Mouse (Mus musculus) embryonic fibroblast, embryonic 13.5 days (primary cell): Measurements from ENCODE around the gene Clcn6. TPM values are rescaled to one million over a fixed set of nuclear protein-coding genes. Genes with fewer than 3 reads are reported as not detected.
A peak's percentile ranks its signal among the peaks of the same experiment; 100 is the strongest.

Experiments
- H3K27ac ChIP-seq: 2 replicates; pipeline ENCODE4 v1.5.1; 2012; ENCODE audit warnings: low read length, control low read depth, inconsistent platforms; ENCODE audit not compliant: insufficient read depth
- H3K4me1 ChIP-seq: 2 replicates; pipeline ENCODE4 v1.6.1; 2011; ENCODE audit warnings: low read length; ENCODE audit not compliant: control insufficient read depth, insufficient read depth
- H3K4me3 ChIP-seq: 2 replicates; pipeline ENCODE4 v1.5.1; 2011; ENCODE audit warnings: mild to moderate bottlenecking, control low read depth, low read length; ENCODE audit not compliant: insufficient read depth
- CTCF ChIP-seq: IDR thresholded peaks from 2 replicates; pipeline ENCODE4 v1.5.1; 2011; ENCODE audit warnings: mild to moderate bottlenecking, control low read depth, low read length, moderate library complexity, borderline replicate concordance; ENCODE audit not compliant: insufficient read depth
- POLR2A ChIP-seq: IDR thresholded peaks from 2 replicates; pipeline ENCODE4 v1.6.1; 2011; ENCODE audit warnings: low read depth, mild to moderate bottlenecking, control low read depth, low read length, moderate library complexity
- polyA plus RNA-seq: library from polyadenylated mRNA; stranded (reverse); fragments of >200 nt; gene quantifications from 2 replicates; pipeline ENCODE4 v1.2.4, GENCODE M21; 2011; ENCODE audit warnings: low read depth; ENCODE audit not compliant: missing spikeins, insufficient read length

Gene Clcn6
- polyA plus RNA-seq, 1 experiment = 13.2 TPM

GRCm38 (mm10) chr4:148024003-148024402 lies 14.6 kb downstream of the Clcn6 start:
- Histone ChIP-seq H3K4me3 (no peak overlapping the region), H3K27ac (no peak overlapping the region), H3K4me1 (no peaks in the 10 kb centered on the region)
- TF ChIP-seq CTCF (no peak), POLR2A (no peak)

GRCm38 (mm10) chr4:148018410-148018809 lies 20.2 kb downstream of the Clcn6 start:
- no peak overlapping the region for H3K4me3 ChIP-seq
- TF ChIP-seq POLR2A (no peak), CTCF (no peak)
- no peaks in the 10 kb centered on the region for H3K4me1 ChIP-seq
- H3K27ac ChIP-seq = no peak overlapping the region

DNA sequence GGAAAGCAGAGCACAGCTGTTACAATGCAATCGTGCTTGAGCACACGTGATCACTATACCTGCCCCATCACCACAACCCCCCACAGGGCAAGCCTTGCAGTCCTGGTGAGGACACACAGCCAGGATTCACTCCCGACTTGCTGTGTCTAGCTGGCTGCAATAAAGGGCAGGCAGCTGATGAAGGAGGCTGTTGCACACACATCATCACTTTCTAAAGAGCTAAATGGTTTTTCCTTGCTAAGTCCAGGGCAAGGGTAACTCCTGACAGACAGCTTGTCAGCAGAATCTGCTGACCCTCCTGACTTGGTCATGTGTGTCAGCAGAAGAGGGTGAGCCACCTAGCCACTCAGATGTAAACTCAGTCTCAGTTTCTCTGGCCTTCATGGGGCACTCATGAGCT lies 21.6 kb downstream of the Clcn6 start:
- no peak overlapping the region for H3K27ac ChIP-seq
- no peaks in the 10 kb centered on the region for H3K4me1 ChIP-seq
- no peak overlapping the region for H3K4me3 ChIP-seq
- TF ChIP-seq POLR2A (no peak), CTCF (no peak)

DNA sequence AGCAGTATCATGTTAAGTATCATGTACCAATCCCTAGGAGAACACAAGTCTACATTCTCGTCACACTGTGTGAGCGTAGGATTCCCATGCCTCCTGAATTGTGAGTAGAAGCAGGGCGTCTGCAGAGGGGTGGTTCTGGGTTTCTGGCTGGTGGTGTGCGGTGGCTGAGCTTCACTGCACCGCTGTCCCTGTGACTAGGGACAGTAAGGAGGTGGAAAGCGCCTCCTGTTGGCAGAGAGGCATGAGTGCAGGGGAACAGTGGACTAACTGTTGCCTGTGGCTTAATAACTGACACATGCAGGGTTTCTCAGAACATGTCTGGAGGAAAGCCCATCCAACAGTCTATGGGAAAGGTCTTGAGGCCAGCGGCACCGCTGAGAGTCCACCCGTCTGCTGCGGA lies 23.2 kb downstream of the Clcn6 start:
- H3K4me3 ChIP-seq = no peak overlapping the region
- no peak overlapping the region for H3K27ac ChIP-seq
- H3K4me1 ChIP-seq = no peaks in the 10 kb centered on the region
- peak; percentile 73; the same call in 1 of the 2 replicates for TF ChIP-seq CTCF
- TF ChIP-seq POLR2A = no peak

DNA sequence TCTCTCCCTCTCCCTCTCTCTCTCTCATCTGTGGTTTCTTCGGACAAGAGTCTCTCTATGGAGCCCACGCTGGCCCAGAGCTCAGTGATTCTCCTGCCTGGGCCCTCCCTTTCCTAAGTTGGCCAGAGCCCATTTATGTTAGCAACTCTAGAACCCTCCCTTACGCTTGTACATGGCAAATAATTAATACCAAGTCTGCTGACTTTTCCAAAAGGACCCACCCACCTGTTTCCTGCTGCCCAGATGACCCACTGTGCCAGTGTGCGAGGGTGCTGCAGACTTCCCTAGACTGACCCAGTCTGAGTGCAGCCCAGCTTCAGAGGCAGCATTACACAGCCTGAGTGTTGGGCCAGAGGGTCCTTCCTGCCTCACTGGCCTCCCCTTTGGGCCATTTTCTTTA lies 26.4 kb downstream of the Clcn6 start:
- TF ChIP-seq POLR2A = no peak
- no peak for TF ChIP-seq CTCF
- Histone ChIP-seq H3K4me1 (no peaks in the 10 kb centered on the region), H3K4me3 (no peak overlapping the region), H3K27ac (no peak overlapping the region)

DNA sequence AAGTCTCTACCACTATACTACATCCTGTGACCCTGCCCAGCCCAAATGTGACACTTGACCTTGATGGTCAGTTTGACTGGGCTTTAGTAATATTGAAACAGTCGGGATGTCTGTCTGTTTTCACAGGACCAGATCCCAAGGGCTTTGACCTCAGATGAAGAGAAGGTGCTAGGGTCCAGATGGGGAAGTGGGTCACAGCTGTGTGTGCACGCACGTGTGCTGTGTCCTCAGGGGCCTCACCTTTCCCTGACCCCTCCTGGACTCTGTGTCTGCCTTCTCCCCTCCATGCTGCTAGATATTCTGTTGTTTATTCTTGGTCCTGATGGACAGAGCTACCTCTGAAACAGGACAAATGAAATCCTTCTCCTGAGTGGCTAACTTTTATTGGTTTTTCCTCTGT lies 27.3 kb downstream of the Clcn6 start:
- H3K4me3 ChIP-seq = no peak overlapping the region
- H3K27ac ChIP-seq = no peak overlapping the region
- TF ChIP-seq POLR2A (no peak), CTCF (no peak)
- H3K4me1 ChIP-seq = no peaks in the 10 kb centered on the region

DNA sequence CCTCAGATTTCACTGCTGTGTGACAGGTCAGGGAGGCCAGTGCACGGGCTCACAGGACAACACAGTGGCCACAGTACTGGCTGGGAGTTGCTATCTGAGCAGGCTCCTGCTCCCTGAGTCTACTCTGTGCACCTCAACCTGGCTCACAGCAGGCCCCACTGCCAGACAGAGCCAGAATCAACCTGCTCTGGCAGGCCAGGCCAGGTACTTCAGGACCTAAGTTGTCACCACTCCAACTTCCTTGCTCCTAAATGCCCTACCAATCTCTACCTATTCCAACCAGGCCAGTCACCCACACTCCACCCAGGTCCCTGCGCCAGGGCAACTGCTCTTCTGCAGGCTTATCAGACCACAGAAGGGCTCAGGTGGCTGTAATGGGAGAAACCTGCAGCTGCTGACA lies 29.0 kb downstream of the Clcn6 start:
- no peaks in the 10 kb centered on the region for H3K4me1 ChIP-seq
- H3K4me3 ChIP-seq = no peak overlapping the region
- no peak overlapping the region for H3K27ac ChIP-seq
- TF ChIP-seq POLR2A = no peak
- TF ChIP-seq CTCF = no peak

DNA sequence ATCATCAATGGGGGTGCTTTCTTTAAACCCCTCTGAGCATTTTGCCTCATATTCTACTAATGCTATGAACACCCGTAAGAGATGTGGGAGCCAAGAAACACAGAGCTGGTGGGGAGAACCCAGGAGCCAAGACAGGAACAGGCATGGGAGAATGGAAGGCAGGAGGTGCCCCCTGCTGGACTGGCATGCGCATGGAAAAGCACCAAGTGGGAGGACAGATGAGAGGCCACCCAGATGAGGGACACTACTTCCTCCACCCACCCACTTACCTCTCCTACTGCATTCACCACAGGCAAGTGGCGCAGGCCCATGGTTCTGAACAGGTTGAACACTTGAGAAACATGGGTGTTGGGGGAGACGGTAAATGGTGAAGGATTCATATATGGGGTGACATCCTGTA lies 30.2 kb downstream of the Clcn6 start:
- no peak overlapping the region for H3K4me3 ChIP-seq
- TF ChIP-seq POLR2A = no peak
- TF ChIP-seq CTCF = peak; percentile 90
- H3K27ac ChIP-seq = no peak overlapping the region
- H3K4me1 ChIP-seq = no peaks in the 10 kb centered on the region

GRCm38 (mm10) chr4:148004361-148004760 lies 34.3 kb downstream of the Clcn6 start:
- TF ChIP-seq CTCF (no peak), POLR2A (no peak)
- no peak overlapping the region for H3K4me3 ChIP-seq
- H3K4me1 ChIP-seq = peaks cover 8% of the 10 kb centered on the region
- H3K27ac ChIP-seq = no peak overlapping the region

- TF ChIP-seq CTCF = no peak
- TF ChIP-seq POLR2A = no peak
- Histone ChIP-seq H3K4me3 (no peak overlapping the region), H3K27ac (no peak overlapping the region), H3K4me1 (peaks cover 8% of the 10 kb centered on the region)
These were observed 36.8 kb downstream of the Clcn6 start for GRCm38 (mm10) chr4:148001866-148002265.

- Histone ChIP-seq H3K4me1 (peaks cover 8% of the 10 kb centered on the region), H3K27ac (no peak overlapping the region), H3K4me3 (no peak overlapping the region)
- TF ChIP-seq POLR2A (no peak), CTCF (no peak)
These were observed 37.4 kb downstream of the Clcn6 start for GRCm38 (mm10) chr4:148001013-148001789.

DNA sequence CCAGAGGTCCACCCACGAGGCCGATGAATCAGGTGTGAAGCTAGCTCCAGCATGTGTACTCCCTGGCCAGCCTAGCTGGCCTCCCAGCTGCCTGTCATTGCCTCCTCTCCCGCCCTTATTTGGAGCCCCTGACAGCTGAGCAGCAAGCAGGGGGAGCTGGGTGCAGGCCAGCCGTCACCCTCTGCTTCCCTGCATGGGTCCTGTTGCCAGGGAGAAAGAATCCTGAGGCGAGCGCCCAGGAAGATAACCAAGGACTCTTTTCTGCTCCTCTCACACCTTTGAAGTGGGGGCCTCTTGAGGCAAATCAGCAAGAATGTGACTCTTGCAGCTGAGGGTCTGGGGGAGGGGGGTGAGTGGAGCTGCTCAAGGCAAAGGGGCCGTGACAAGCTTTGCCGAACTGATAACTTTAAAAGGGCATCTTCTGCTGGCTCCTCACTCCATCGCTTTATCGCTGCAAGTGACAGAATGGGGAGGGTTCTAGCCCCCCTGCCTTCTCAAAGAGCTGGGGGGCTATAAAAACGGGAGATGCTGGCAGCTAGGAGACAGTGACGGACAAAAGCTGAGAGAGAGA lies 38.3 kb downstream of the Clcn6 start, which contains the start of gene Nppa:
Gene Nppa, plus strand, starts transcription at position 521 of the 571 bp plus-strand sequence.
- Histone ChIP-seq H3K27ac (no peak within 1 kb of the TSS), H3K4me3 (no peak within 1 kb of the TSS), H3K4me1 (peaks cover 8% of the 10 kb centered on the region)
- TF ChIP-seq POLR2A = no peak
- TF ChIP-seq CTCF = no peak
